Mouse (Mus musculus) hindbrain, embryonic 15.5 days (tissue): ENCODE data around the gene Mat2a. TPM values are rescaled to one million over a fixed set of nuclear protein-coding genes. Genes with fewer than 3 reads are reported as not detected.

Source experiments
- ATAC-seq: fragments of 200-750 bp; cut with Nextera tagmentation; 2 replicates; pipeline ENCODE4 v1.8.0; 2017; ENCODE audit warnings: low read depth, moderate number of reproducible peaks, moderate TSS enrichment; ENCODE audit not compliant: low FRiP score
- H3K27ac ChIP-seq: fragments of 300-500 bp; sonication (generic); replicated peaks from 2 replicates; pipeline ENCODE4 v1.5.1; 2015; ENCODE audit warnings: mild to moderate bottlenecking, inconsistent platforms
- H3K27me3 ChIP-seq: fragments of 300-500 bp; sonication (generic); 2 replicates; pipeline ENCODE4 v1.6.1; 2015; ENCODE audit warnings: control low read depth, inconsistent platforms
- H3K36me3 ChIP-seq: fragments of 300-500 bp; sonication (generic); 2 replicates; pipeline ENCODE4 v1.6.1; 2015; ENCODE audit warnings: control low read depth, inconsistent platforms
- H3K4me1 ChIP-seq: fragments of 300-500 bp; sonication (generic); replicated peaks from 2 replicates; pipeline ENCODE4 v1.6.1; 2015; ENCODE audit warnings: control low read depth, inconsistent platforms
- H3K4me2 ChIP-seq: fragments of 300-500 bp; sonication (generic); 2 replicates; pipeline ENCODE4 v1.6.1; 2015; ENCODE audit warnings: moderate library complexity, mild to moderate bottlenecking, inconsistent platforms
- H3K4me3 ChIP-seq: fragments of 300-500 bp; sonication (generic); 2 replicates; pipeline ENCODE4 v1.5.1; 2015; ENCODE audit warnings: mild to moderate bottlenecking, inconsistent platforms
- H3K9ac ChIP-seq: fragments of 300-500 bp; sonication (generic); 2 replicates; pipeline ENCODE4 v1.6.1; 2015; ENCODE audit warnings: inconsistent platforms
- H3K9me3 ChIP-seq: fragments of 300-500 bp; sonication (generic); 2 replicates; pipeline ENCODE4 v1.6.1; 2016; ENCODE audit warnings: control low read depth, inconsistent platforms
- WGBS: fragments of 180-500 bp; shearing (Covaris S2); methylation state at CpG from one replicate; pipeline ENCODE4 v1.1.7; 2015; 5-methylcytosine and 5-hydroxymethylcytosine counted together
- polyA plus RNA-seq: library from polyadenylated mRNA; unstranded; fragments of >200 nt; fragmentation: Nextera tagmentation; extraction: Ambion mirVana; gene quantifications from 2 replicates; pipeline ENCODE4 v1.2.1, GENCODE M21; 2015

The Mat2a gene
- polyA plus RNA-seq, 1 experiment from 2014 or later = 326 TPM

DNA sequence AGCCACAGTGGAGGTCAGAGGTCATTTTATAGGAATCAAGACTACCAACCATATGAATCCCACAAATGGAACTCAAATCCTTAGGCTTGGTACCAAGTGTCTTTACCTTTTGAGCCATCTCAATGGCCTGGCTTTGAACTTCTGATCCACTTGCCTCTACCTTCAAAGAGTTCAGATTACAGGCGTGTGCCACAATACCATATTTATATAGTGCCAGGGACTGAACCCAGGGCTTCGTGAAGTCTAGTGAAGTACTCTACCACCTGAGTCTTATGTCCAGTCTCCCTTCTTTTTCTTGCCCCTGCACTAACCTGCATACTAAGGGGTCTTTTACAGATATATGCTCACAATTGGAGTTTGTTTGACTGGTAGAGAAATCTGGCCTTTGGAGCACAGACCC, 52.8 kb downstream of the Mat2a start:
- WGBS = 95% methylated on average over 2 of the region's 2 CpGs
- Histone ChIP-seq H3K4me1 (peaks cover 10% of the 10 kb centered on the region; the same call in 1 of the 2 replicates), H3K27me3 (peaks cover 18% of the 10 kb centered on the region), H3K4me3 (no peak overlapping the region), H3K36me3 (no peaks in the 10 kb centered on the region), H3K9ac (no peak overlapping the region), H3K27ac (no peak overlapping the region), H3K4me2 (no peak overlapping the region), H3K9me3 (no peaks in the 10 kb centered on the region)
- ATAC-seq = no peak

DNA sequence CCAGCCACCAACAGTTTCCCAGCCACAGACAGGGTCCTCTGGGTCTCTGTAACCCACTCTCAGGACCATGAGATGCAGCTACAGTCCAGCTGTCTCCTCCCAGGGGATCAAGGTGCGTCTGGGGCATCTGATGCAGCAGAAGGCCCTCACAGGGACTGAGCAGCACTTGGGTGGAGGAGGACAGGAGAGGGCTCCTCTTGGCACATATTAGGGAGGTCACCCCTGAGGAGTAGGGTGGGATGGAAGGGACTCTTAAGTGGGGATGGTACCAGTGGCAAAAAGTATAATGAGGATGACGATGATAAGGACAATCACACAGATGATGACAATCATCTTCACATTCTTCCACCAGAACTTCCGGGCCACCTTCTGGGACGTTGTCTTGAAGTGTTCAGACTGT, 54.1 kb downstream of the Mat2a start:
- Histone ChIP-seq H3K27ac (no peak overlapping the region), H3K36me3 (no peaks in the 10 kb centered on the region), H3K4me3 (no peak overlapping the region), H3K4me1 (peaks cover 10% of the 10 kb centered on the region), H3K9me3 (no peaks in the 10 kb centered on the region), H3K27me3 (peaks cover 20% of the 10 kb centered on the region), H3K4me2 (no peak overlapping the region), H3K9ac (no peak overlapping the region)
- ATAC-seq = no peak
- WGBS = 94% methylated on average over 4 of the region's 4 CpGs

DNA sequence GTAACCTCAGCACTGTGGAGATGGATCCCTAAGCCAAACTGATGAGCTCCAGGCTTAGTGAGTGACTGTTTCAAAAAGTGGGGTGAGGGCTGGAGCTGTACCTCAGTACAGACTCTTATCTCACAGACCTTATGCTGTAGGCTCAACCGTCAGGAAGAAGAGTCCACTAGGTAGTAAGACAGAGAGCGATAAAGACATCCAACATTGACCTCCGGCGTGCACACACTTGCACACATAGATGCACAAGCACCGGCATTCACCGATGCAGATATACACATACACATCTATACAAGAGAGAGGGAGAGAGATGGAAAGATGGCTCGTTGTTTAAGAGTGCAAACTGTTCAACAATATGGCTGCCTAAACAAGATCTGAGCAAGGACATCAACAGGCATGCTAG, 55.4 kb downstream of the Mat2a start:
- no peak overlapping the region for H3K4me3 ChIP-seq
- H3K9me3 ChIP-seq = no peaks in the 10 kb centered on the region
- no peak overlapping the region for H3K9ac ChIP-seq
- peaks cover 6% of the 10 kb centered on the region; the same call in 1 of the 2 replicates for H3K4me1 ChIP-seq
- no peak overlapping the region for H3K27ac ChIP-seq
- H3K36me3 ChIP-seq = no peaks in the 10 kb centered on the region
- H3K4me2 ChIP-seq = no peak overlapping the region
- ATAC-seq = no peak
- 95% methylated on average over 7 of the region's 7 CpGs for WGBS
- H3K27me3 ChIP-seq = peaks cover 20% of the 10 kb centered on the region

DNA sequence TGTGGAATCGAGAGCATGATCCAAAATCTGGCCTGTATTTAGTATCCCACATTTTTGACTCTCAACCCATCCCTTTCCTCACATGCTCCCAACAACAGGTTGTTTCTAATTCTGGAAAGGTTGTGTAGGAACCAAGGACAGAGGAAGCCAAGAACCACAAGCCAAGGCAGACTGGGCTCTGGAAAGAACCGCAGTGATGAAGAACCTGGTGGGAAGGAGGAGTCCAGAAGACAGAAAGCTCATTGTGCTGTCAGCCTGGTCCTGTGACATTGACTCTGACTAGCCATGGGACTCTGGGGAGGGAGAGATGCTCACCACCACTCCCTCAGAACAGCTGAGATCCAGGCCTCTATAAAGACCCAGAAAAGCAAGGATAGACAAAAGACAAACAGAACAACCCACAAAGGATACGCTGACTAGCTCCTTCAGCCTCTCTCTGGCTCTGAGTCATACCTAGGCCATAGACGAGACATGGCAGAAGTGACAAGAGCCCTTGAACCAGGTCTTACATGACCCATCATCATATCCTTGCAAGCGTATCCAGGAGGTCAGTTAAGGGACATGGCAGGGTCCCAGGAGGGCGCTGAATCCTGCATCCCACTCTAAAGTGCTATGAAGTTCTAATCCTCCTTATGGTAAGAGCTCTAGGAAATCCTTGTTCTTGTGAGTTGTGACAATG, 56.1 kb downstream of the Mat2a start:
- Histone ChIP-seq H3K4me1 (peaks cover 6% of the 10 kb centered on the region; the same call in 1 of the 2 replicates), H3K4me3 (no peak overlapping the region), H3K4me2 (no peak overlapping the region), H3K9ac (no peak overlapping the region), H3K27me3 (peaks cover 24% of the 10 kb centered on the region), H3K9me3 (no peaks in the 10 kb centered on the region), H3K36me3 (no peaks in the 10 kb centered on the region), H3K27ac (no peak overlapping the region)
- 85% methylated on average over 6 of the region's 6 CpGs for WGBS
- no peak for ATAC-seq

Other genes starting within 250 kb of the Mat2a start
- 3.7 and 4.2 TPM in 2 replicates for gene Atoh8, start 204.0 kb downstream of the Mat2a start, polyA plus RNA-seq
- gene Sftpb, start 134.9 kb downstream of the Mat2a start, polyA plus RNA-seq = 0.26 and 0.79 TPM in 2 replicates
- gene Usp39, start 94.4 kb downstream of the Mat2a start, polyA plus RNA-seq = 40.5 and 42.5 TPM in 2 replicates
- 18.3 and 18.8 TPM in 2 replicates for gene 0610030E20Rik, start 92.2 kb downstream of the Mat2a start, polyA plus RNA-seq
- gene Tmem150a, start 84.1 kb downstream of the Mat2a start, polyA plus RNA-seq = 20.9 and 21.2 TPM in 2 replicates
- gene Rnf181, start 72.6 kb downstream of the Mat2a start, polyA plus RNA-seq = 128 and 135 TPM in 2 replicates
- 16.2 and 17.8 TPM in 2 replicates for gene Vamp5, start 59.1 kb downstream of the Mat2a start, polyA plus RNA-seq
- 24.4 and 29.4 TPM in 2 replicates for gene Vamp8, start 48.9 kb downstream of the Mat2a start, polyA plus RNA-seq
- 17.0 and 20.7 TPM in 2 replicates for gene Ggcx, start 25.2 kb downstream of the Mat2a start, polyA plus RNA-seq
- 0.26 and 0.63 TPM in 2 replicates for gene Sh2d6, start 82.1 kb upstream of the Mat2a start, polyA plus RNA-seq
- gene Capg, start 104.8 kb upstream of the Mat2a start, polyA plus RNA-seq = 8.0 and 9.3 TPM in 2 replicates
- 15.9 and 17.1 TPM in 2 replicates for gene Elmod3, start 158.9 kb upstream of the Mat2a start, polyA plus RNA-seq
- 5.9 and 7.0 TPM in 2 replicates for gene Retsat, start 158.9 kb upstream of the Mat2a start, polyA plus RNA-seq
- gene Tgoln1, start 177.4 kb upstream of the Mat2a start, polyA plus RNA-seq = 34.6 and 35.9 TPM in 2 replicates